9 mouse cellular contexts compared by ENCODE assay signal in the genomic region with DNA sequence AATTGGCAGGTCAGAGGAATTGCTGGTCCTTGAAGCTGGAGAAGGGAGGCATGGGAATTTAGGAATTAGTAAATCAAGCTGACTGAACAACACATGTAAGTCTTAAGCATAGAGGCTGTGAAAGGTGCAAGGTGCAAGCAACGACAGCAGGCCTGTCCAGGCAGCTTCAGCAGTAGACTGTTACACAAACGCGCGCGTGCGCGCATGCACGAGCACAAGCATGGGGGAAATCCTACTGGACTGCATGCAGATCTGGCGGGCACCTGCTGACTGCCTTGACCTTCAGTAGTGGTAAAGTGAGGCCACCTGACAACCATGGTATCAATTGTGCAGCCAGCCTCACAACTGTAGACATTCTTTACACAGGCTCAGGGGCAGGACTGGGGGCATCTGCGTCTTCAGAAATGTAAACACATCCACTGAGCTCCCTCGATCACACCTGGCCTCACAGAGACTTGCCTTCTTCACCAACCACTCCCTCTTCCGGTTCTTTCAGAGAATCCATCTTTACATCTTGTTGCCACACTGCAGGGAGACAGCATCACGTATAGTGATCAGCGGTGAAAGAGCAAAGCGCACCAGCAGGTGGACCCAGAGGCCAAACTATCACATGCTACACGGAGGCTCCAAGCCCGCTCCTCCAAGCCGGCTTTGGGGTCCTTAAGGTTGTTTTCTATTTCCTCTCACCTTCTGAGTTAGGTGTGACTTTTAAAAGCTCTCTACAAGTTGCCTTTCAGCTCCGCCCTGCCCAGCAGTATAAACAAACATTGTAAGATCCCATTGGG. TPM values are rescaled to one million over a fixed set of nuclear protein-coding genes. Genes with fewer than 3 reads are reported as not detected.
DNase-seq lines count a peak whose midpoint lies in the region; ATAC-seq lines count a peak whose summit lies in the region.
"Had no signal": no experiment of that assay in that cellular context is flagged by ENCODE, and none has a peak within 500 bp of the region (broad histone marks: within the 10 kb centered on the region; RNA-seq: fewer than 3 reads in every experiment).

No protein-coding gene starts in this region.

- no peak for ATAC-seq in heart, embryonic 11.5 days (replicated peaks; ENCODE audit: insufficient number of reproducible peaks, low FRiP score, low TSS enrichment)
- ATAC-seq in neural tube, embryonic 13.5 days (ENCODE audit: low read depth): peak; percentile 72; the same call in 1 of the 2 replicates
- ATAC-seq in cerebellum, adult (ENCODE audit: insufficient number of reproducible peaks, low FRiP score, low TSS enrichment): no peak

- WGBS in heart, embryonic 11.5 days (ENCODE audit: insufficient replicate concordance): 45% methylated on average over 19 of the region's 19 CpGs
- 59% methylated on average over 19 of the region's 19 CpGs for WGBS in neural tube, embryonic 13.5 days

- no peak overlapping the region for H3K9ac ChIP-seq in heart, embryonic 11.5 days (ENCODE audit: low read depth, low read length)
- no peak overlapping the region for H3K9ac ChIP-seq in neural tube, embryonic 13.5 days

- H3K4me3 ChIP-seq in heart, embryonic 11.5 days (ENCODE audit: low read depth, low read length): no peak overlapping the region
- H3K4me3 ChIP-seq in neural tube, embryonic 13.5 days: no peak overlapping the region

- no peaks in the 10 kb centered on the region for H3K27me3 ChIP-seq in heart, embryonic 11.5 days (ENCODE audit: control insufficient read depth, insufficient read depth, low read length)
- no peaks in the 10 kb centered on the region for H3K27me3 ChIP-seq in neural tube, embryonic 13.5 days

- peak overlapping the region; percentile 48 for H3K4me2 ChIP-seq in heart, embryonic 11.5 days
- H3K4me2 ChIP-seq in neural tube, embryonic 13.5 days: no peak overlapping the region

- H3K9me3 ChIP-seq in heart, embryonic 11.5 days (replicated peaks; ENCODE audit: control insufficient read depth, low read length): no peaks in the 10 kb centered on the region
- H3K9me3 ChIP-seq in neural tube, embryonic 13.5 days: no peaks in the 10 kb centered on the region

- no peaks in the 10 kb centered on the region for H3K36me3 ChIP-seq in heart, embryonic 11.5 days (ENCODE audit: control insufficient read depth, insufficient read depth, low read length)
- no peaks in the 10 kb centered on the region for H3K36me3 ChIP-seq in neural tube, embryonic 13.5 days

- DNase-seq in kidney, postnatal 4 days: peak; percentile 37 to 47
- no peak for DNase-seq in kidney, adult 11 months
- peak; percentile 93 for DNase-seq in R1 (ENCODE audit: low read depth, low spot score)
- DNase-seq in cerebellum, adult 11-12 months: no peak
- DNase-seq in cerebellum, postnatal 36 days: no peak
- DNase-seq: right cerebral cortex, postnatal 14 days had no signal

- H3K27ac ChIP-seq in heart, embryonic 11.5 days (ENCODE audit: low read depth, low read length): no peak overlapping the region
- no peak overlapping the region for H3K27ac ChIP-seq in neural tube, embryonic 13.5 days (replicated peaks)

- H3K4me1 ChIP-seq in heart, embryonic 11.5 days (ENCODE audit: control insufficient read depth, insufficient read depth, low read length): no peaks in the 10 kb centered on the region
- H3K4me1 ChIP-seq in neural tube, embryonic 13.5 days (replicated peaks): 0 out of 2 replicates have a peak, but pooled peaks cover 3% of the 10 kb centered on the region

RNA-seq across cellular contexts. Expression of gene Chn1, which starts 16.9 kb away (rescaled TPM):
- 21.4 and 21.5 TPM in 2 replicates for polyA plus RNA-seq in heart, embryonic 11.5 days (2014; fragmentation: Nextera tagmentation; extraction: Ambion mirVana)
- polyA plus RNA-seq in neural tube, embryonic 13.5 days (2015; fragmentation: Nextera tagmentation; extraction: Ambion mirVana): 114 and 122 TPM in 2 replicates

Comparison
In these comparisons a context has a peak if more than half of its experiments do, and no peak if none do; other contexts are left out.
1. DNase-seq: peak in kidney, postnatal 4 days (2 of 2) and R1 (single experiment); none in kidney, adult 11 months (single experiment), cerebellum, adult 11-12 months (single experiment) and cerebellum, postnatal 36 days (0 of 2).